Mouse (Mus musculus) bone marrow macrophage, adult 2 months (primary cell): ENCODE results near the gene Tank. TPM values are rescaled to one million over a fixed set of nuclear protein-coding genes. Genes with fewer than 3 reads are reported as not detected.

Experiments used
- H3K27ac ChIP-seq: 2 replicates; pipeline ENCODE4 v1.5.1; 2012; ENCODE audit warnings: low read depth, low read length; ENCODE audit not compliant: insufficient read depth
- H3K4me1 ChIP-seq: 2 replicates; pipeline ENCODE4 v1.6.1; 2012; ENCODE audit warnings: low read length; ENCODE audit not compliant: control insufficient read depth, insufficient read depth
- H3K4me3 ChIP-seq: 2 replicates; pipeline ENCODE4 v1.5.1; 2012; ENCODE audit warnings: mild to moderate bottlenecking, low read length, moderate library complexity; ENCODE audit not compliant: insufficient read depth
- CTCF ChIP-seq: IDR thresholded peaks from 2 replicates; pipeline ENCODE4 v1.5.1; 2012; ENCODE audit warnings: low read depth, mild to moderate bottlenecking, low read length, moderate library complexity
- POLR2A ChIP-seq: IDR thresholded peaks from 2 replicates; pipeline ENCODE4 v1.6.1; 2012; ENCODE audit warnings: mild to moderate bottlenecking, low read depth, low read length, borderline replicate concordance
- polyA plus RNA-seq: library from polyadenylated mRNA; stranded (reverse); fragments of >200 nt; gene quantifications from 2 replicates; pipeline ENCODE4 v1.2.4, GENCODE M21; 2012; ENCODE audit not compliant: missing spikeins, insufficient read depth, insufficient read length

The Tank gene
- polyA plus RNA-seq, 1 experiment, result 71.1 TPM

- H3K4me3 ChIP-seq, result peak overlapping the region; percentile 45
- peak overlapping the region; percentile 63 for H3K27ac ChIP-seq
Measured at GRCm38 (mm10) chr2:61579501-61579990, 1.2 kb downstream of the Tank start.

DNA sequence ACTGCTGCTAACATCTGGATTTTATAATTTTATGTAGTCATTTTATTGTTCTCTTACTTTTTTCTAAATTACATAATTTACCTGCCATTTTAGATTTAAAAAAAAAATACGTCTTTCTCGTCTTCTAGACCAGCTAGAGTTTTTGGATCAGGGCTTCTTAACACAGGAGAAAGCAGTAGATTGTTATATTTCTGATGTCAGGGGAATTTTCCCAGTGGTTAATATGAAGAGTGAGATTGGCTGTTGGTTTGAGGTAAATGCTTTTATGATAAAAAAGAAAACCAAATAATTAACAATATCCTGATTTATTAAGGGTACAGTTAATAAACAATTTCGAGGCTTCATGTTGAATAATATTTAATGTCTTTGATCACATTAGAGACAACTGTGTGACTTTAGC lies 1.7 kb downstream of the Tank start:
- no peak overlapping the region for H3K4me3 ChIP-seq

More at GRCm38 (mm10) chr2:61579501-61579990, 1.2 kb downstream of the Tank start:
- H3K4me1 ChIP-seq, result peaks cover 32% of the 10 kb centered on the region
- TF ChIP-seq CTCF, result no peak
- no peak for TF ChIP-seq POLR2A

GRCm38 (mm10) chr2:61580555-61581080 lies 2.2 kb downstream of the Tank start:
- Histone ChIP-seq H3K4me1 (peaks cover 30% of the 10 kb centered on the region), H3K4me3 (no peak overlapping the region), H3K27ac (no peak overlapping the region)
- TF ChIP-seq CTCF, result no peak
- TF ChIP-seq POLR2A, result no peak

More for the DNA sequence above, 1.7 kb downstream of the Tank start:
- Histone ChIP-seq H3K4me1 (peaks cover 30% of the 10 kb centered on the region), H3K27ac (peak overlapping the region; percentile 63; the same call in 1 of the 2 replicates)
- TF ChIP-seq POLR2A (no peak), CTCF (no peak)

DNA sequence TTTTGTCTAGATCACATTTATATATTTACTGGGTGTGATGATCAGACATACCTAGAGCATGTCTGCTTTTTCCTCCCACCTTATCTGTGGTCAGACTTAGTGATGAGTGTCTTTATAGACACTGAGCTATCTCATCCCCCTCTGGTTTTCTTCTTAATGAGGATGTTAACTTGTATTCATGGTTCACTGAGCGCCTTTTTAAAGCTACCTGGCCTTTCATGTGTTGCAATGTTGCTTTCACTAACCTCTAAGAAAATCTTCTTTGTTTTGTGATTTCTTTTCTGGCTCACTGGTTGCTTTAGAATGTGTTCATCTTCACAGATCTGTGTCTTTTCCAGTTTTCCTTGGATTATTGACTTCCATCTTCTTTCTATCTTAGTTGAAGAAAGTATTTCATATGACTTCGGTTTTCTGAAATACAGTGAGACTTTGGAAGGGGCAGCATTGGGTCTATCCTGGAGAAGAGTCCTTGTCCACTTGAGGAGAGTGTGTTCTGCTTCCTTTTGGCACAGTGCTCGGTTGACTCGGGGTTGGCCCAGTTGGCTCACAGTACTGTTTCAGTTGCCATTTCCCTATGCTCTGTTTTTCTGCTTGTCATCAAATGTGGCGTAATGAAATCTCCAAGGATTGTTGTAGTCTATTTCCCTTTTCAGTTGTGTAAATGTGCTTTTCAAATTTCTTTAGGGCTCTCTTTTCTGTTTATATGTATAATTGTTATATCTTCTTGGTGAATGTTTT lies 4.4 kb downstream of the Tank start:
- Histone ChIP-seq H3K27ac (peak overlapping the region; percentile 45), H3K4me3 (no peak overlapping the region), H3K4me1 (peaks cover 25% of the 10 kb centered on the region)
- TF ChIP-seq POLR2A, result no peak
- TF ChIP-seq CTCF, result no peak

GRCm38 (mm10) chr2:61585447-61585846 lies 7.1 kb downstream of the Tank start:
- TF ChIP-seq POLR2A (no peak), CTCF (no peak)
- H3K4me1 ChIP-seq, result peaks cover 21% of the 10 kb centered on the region
- H3K27ac ChIP-seq, result no peak overlapping the region
- no peak overlapping the region for H3K4me3 ChIP-seq

DNA sequence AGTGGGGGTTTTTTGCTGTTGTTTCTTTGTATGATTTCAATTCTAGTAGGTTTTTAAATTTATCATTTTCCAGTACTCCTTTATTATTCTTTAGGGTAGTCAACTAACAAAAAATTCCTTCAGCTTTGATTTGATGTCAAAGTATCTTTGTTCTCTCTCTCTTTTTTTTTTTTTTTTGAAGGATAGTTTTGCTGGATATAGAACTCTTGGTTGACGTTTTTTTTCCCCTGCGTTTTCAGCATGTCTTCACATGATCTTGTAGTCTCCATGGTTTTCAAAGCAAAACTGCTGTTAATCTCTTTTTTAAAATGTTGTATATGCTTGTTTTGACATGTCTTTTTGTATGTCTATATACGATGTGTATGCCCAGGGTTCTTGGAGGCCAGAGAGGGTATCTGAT lies 7.8 kb downstream of the Tank start:
- H3K4me1 ChIP-seq, result peaks cover 18% of the 10 kb centered on the region
- TF ChIP-seq CTCF (no peak), POLR2A (no peak)

GRCm38 (mm10) chr2:61590751-61591150 lies 12.4 kb downstream of the Tank start:
- H3K27ac ChIP-seq, result no peak overlapping the region
- no peak overlapping the region for H3K4me3 ChIP-seq
- no peak for TF ChIP-seq CTCF
- TF ChIP-seq POLR2A, result no peak
- peaks cover 17% of the 10 kb centered on the region for H3K4me1 ChIP-seq

More for the DNA sequence above, 7.8 kb downstream of the Tank start:
- Histone ChIP-seq H3K27ac (no peak overlapping the region), H3K4me3 (no peak overlapping the region)

GRCm38 (mm10) chr2:61592095-61592494 lies 13.7 kb downstream of the Tank start:
- Histone ChIP-seq H3K4me1 (peaks cover 20% of the 10 kb centered on the region), H3K27ac (no peak overlapping the region), H3K4me3 (no peak overlapping the region)
- TF ChIP-seq CTCF (no peak), POLR2A (no peak)

- Histone ChIP-seq H3K4me1 (peaks cover 20% of the 10 kb centered on the region), H3K4me3 (no peak overlapping the region; the same call in 1 of the 2 replicates), H3K27ac (no peak overlapping the region)
- no peak for TF ChIP-seq POLR2A
- TF ChIP-seq CTCF, result no peak
Measured at GRCm38 (mm10) chr2:61592699-61593029, 14.3 kb downstream of the Tank start.

- Histone ChIP-seq H3K27ac (peak overlapping the region; percentile 99), H3K4me1 (peaks cover 20% of the 10 kb centered on the region), H3K4me3 (peak overlapping the region; percentile 88)
- TF ChIP-seq CTCF (no peak), POLR2A (peak; percentile 48; the same call in 1 of the 2 replicates)
Measured at GRCm38 (mm10) chr2:61593030-61593811, 14.8 kb downstream of the Tank start.
